Mouse (Mus musculus): ENCODE data around the gene Gcfc2. TPM values are rescaled to one million over a fixed set of nuclear protein-coding genes. Genes with fewer than 3 reads are reported as not detected.
A peak's percentile ranks its signal among the peaks of the same experiment; 100 is the strongest.

The Gcfc2 gene
- total RNA-seq (2014; rRNA removed) = 9.5 and 9.8 TPM in 2 replicates
- polyA plus RNA-seq (2015; fragmentation: Nextera tagmentation; extraction: Ambion mirVana) = 5.2 and 6.5 TPM in 2 replicates

DNA sequence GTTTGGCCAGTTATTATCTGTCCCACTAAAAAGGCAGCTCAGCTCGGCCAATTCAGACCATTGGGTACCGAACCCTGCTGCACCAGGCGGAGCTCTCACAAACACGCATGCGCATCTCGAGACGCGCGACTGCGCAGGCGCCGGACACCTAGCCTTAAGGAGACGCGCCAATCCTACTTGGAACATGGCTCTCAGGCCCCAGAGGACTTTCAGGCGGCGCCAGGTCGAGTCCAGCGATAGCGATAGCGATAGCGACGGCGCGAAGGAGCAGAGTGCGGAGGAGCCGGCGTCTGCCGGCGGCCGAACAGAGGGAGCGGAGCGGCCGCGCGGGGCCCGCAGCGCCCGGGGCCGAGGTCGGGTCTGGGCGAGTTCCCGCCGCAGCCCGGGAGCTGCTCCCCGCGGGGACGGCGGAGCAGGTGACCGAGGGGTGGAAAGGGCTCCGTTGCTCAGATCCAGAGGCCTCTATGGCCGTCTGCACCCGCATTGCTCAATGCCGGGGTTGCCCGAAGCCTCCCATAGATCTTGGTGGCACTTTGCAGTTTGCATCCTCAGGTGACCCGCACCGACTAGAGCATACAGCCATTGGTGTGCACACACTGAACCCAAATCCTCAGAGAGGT is at the start of gene Gcfc2:
Gene Gcfc2, plus strand, starts transcription at position 147 of the 620 bp plus-strand sequence.
- peak within 1 kb of the TSS; percentile 94 for H3K4me3 ChIP-seq (ENCODE audit: low read length)
- H3K4me1 ChIP-seq (ENCODE audit: insufficient read depth, low read length) = peaks cover 4% of the 10 kb centered on the region
- under 1% methylated on average over 56 of the region's 56 CpGs for WGBS
- H3K9me3 ChIP-seq (ENCODE audit: low read length) = no peaks in the 10 kb centered on the region
- H3K27ac ChIP-seq = peak within 1 kb of the TSS; percentile 74; the same call in 1 of the 2 replicates
- H3K36me3 ChIP-seq (ENCODE audit: insufficient read depth, low read length) = peaks cover 14% of the 10 kb centered on the region; the same call in 1 of the 2 replicates
- peak within 1 kb of the TSS; percentile 83 for H3K4me2 ChIP-seq (ENCODE audit: low read depth, low read length)
- DNase-seq (ENCODE audit: low spot score) = peak; percentile 97
- no peaks in the 10 kb centered on the region for H3K27me3 ChIP-seq (ENCODE audit: insufficient read depth, low read length)
- no peak for TF ChIP-seq CTCF (IDR thresholded peaks at IDR 0.05; ENCODE audit: low read depth)
- ATAC-seq = peak; percentile 96
- peak within 1 kb of the TSS; percentile 83 for H3K9ac ChIP-seq (replicated peaks; ENCODE audit: low read length)

DNA sequence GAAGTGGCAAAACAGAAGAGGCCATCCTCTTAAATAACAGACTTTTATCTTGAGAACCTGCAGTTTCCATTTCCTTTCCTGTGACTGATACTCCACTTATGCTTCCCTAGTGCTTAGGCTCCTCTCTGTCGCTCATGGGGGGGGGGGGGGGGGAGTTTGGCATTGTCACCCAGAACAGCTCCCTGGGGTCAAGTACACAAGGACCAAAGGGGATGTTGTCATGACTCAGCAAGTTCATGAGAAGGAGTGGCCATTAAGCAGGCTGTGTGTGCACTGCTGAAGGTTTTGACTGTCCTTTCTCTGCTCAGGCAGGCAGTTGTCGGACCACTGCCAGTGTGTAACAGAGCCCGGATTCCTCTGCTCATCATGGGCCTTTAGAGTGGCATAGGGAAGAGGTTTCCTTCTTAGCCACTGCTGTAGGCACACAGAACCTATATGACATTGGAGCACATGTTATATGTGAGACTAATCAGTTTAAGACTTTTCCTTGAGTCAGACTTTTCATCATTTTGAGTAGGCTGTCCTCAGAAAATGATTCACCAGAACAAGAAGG is 27.7 kb upstream of the Gcfc2 start:
- DNase-seq (ENCODE audit: low spot score) = no peak
- Histone ChIP-seq H3K4me3 (ENCODE audit: low read length) (no peak overlapping the region), H3K4me1 (ENCODE audit: insufficient read depth, low read length) (no peaks in the 10 kb centered on the region), H3K27ac (no peak overlapping the region), H3K9ac (replicated peaks; ENCODE audit: low read length) (no peak overlapping the region), H3K27me3 (ENCODE audit: insufficient read depth, low read length) (no peaks in the 10 kb centered on the region), H3K9me3 (ENCODE audit: low read length) (no peaks in the 10 kb centered on the region), H3K4me2 (ENCODE audit: low read depth, low read length) (no peak overlapping the region), H3K36me3 (ENCODE audit: insufficient read depth, low read length) (no peaks in the 10 kb centered on the region)
- ATAC-seq = no peak
- TF ChIP-seq CTCF (IDR thresholded peaks at IDR 0.05; ENCODE audit: low read depth) = no peak
- 86% methylated on average over 2 of the region's 3 CpGs for WGBS

DNA sequence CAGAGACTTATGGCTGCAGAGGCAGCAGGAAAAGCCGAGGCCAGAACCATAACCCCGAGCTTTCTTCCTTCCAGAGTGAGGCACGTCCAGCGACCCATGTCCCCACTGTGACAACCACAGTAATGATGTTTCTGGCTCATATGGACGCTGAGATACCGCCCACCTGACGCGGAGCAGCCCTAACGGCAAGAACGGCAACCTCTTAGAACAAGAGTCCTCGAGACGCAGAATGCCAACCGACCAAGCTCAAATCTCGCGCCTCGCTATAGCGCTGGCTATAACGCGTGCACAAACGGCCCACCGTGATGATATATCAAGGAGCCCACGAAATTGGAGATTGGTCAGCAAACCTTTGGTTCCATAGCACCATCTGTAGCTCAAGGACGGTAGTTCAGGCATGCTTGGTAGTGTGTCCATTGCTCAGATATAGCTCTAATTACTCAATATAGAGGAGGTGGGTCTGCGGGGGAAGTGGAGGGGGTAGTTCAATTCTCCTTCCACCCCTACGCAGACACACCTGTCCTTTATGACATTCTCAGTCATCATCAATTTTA is 13.1 kb upstream of the Gcfc2 start:
- H3K27ac ChIP-seq = no peak overlapping the region
- H3K4me3 ChIP-seq (ENCODE audit: low read length) = no peak overlapping the region
- no peak overlapping the region for H3K4me2 ChIP-seq (ENCODE audit: low read depth, low read length)
- WGBS = 88% methylated on average over 25 of the region's 25 CpGs
- no peak for DNase-seq (ENCODE audit: low spot score)
- H3K27me3 ChIP-seq (ENCODE audit: insufficient read depth, low read length) = no peaks in the 10 kb centered on the region
- ATAC-seq = no peak
- H3K9me3 ChIP-seq (ENCODE audit: low read length) = no peaks in the 10 kb centered on the region
- no peak overlapping the region for H3K9ac ChIP-seq (replicated peaks; ENCODE audit: low read length)
- TF ChIP-seq CTCF (IDR thresholded peaks at IDR 0.05; ENCODE audit: low read depth) = no peak
- no peaks in the 10 kb centered on the region for H3K36me3 ChIP-seq (ENCODE audit: insufficient read depth, low read length)
- no peaks in the 10 kb centered on the region for H3K4me1 ChIP-seq (ENCODE audit: insufficient read depth, low read length)

DNA sequence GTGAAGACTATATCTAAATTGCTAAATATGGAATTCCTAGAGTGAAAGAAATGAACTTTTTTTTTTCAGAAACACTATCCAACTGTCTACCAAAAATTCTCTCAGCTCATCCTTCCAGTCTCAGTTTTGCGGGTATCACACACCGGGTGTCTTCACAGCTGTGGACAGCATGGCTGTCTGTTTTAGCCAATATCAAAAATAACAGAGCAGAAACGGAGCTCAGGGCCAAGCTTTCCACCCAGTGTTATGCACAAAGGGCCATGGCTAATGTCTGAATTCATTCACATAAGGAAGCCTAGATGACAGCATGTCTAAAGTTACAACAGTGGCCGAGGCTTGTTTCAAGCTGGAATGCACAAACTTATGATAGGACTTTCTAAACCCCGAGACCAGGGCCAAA is 12.2 kb upstream of the Gcfc2 start:
- Histone ChIP-seq H3K4me1 (ENCODE audit: insufficient read depth, low read length) (no peaks in the 10 kb centered on the region), H3K36me3 (ENCODE audit: insufficient read depth, low read length) (no peaks in the 10 kb centered on the region), H3K4me2 (ENCODE audit: low read depth, low read length) (no peak overlapping the region), H3K9ac (replicated peaks; ENCODE audit: low read length) (no peak overlapping the region), H3K27me3 (ENCODE audit: insufficient read depth, low read length) (no peaks in the 10 kb centered on the region), H3K4me3 (ENCODE audit: low read length) (no peak overlapping the region), H3K9me3 (ENCODE audit: low read length) (no peaks in the 10 kb centered on the region), H3K27ac (no peak overlapping the region)
- DNase-seq (ENCODE audit: low spot score) (no peak), ATAC-seq (no peak)
- TF ChIP-seq CTCF (IDR thresholded peaks at IDR 0.05; ENCODE audit: low read depth) = no peak
- 77% methylated on average over 5 of the region's 5 CpGs for WGBS

DNA sequence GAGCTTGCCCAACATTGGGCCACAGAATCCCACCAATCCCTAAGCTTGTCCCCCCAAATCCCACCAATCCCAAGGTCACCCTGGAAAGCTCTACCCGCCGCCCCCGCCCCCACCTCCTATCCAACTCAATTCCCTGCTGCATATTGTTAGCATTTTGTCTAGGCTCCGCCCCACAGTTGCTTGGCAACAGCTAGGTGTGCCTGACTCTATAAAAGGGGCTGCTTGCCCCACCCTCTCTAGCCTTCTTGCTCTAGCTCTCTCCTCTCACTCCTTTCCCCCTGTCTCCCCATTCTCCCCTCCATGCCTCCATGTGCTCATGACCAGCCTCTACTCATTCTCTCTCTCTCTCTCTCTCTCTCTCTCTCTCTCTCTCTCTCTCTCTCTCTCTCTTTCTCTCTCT is 11.8 kb upstream of the Gcfc2 start:
- Histone ChIP-seq H3K9ac (replicated peaks; ENCODE audit: low read length) (no peak overlapping the region), H3K4me2 (ENCODE audit: low read depth, low read length) (no peak overlapping the region), H3K36me3 (ENCODE audit: insufficient read depth, low read length) (no peaks in the 10 kb centered on the region), H3K4me3 (ENCODE audit: low read length) (no peak overlapping the region), H3K27ac (no peak overlapping the region), H3K27me3 (ENCODE audit: insufficient read depth, low read length) (no peaks in the 10 kb centered on the region), H3K4me1 (ENCODE audit: insufficient read depth, low read length) (no peaks in the 10 kb centered on the region), H3K9me3 (ENCODE audit: low read length) (no peaks in the 10 kb centered on the region)
- ATAC-seq (no peak), DNase-seq (ENCODE audit: low spot score) (no peak)
- TF ChIP-seq CTCF (IDR thresholded peaks at IDR 0.05; ENCODE audit: low read depth) = no peak
- WGBS = 86% methylated on average over 4 of the region's 4 CpGs

DNA sequence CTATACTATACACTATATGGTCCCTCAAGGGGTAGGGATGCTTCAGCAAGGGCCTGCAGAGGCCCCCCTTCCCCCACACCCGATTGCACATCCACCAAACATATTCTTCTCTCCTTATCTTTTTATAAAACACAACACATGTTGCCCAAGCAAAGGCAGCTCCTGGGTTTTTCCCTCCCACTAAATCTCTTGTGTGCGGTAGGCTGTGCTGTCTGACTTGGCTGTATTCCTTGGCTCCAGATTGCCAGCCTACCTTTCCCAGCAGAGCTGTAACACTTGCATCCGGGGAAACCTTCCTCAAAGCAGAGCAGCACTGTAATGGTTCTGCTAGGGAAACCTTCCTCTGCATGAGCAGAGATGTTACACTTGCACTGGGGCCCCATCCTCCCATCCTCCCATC is 11.3 kb upstream of the Gcfc2 start:
- no peak for DNase-seq (ENCODE audit: low spot score)
- 65% methylated on average over 3 of the region's 3 CpGs for WGBS

DNA sequence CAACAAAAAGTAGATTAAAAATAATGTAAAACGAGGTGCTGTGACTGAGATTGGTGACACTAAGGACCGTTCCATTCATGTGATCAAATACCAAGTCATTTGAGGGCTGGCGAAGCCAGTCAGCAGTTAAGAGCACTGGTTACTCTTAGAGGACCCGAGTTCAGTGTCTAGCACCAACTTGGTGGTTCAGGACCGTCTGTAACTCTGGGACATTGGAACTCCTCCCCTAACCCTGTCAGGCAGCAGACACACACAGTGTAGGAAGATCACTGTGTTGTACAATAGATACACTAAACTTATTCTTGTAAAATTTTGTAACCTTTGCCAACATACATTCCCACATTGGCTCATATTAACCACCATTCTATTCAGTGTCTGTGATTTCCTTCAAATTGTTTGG is 835 bp downstream of the Gcfc2 start:
- no peak overlapping the region for H3K27ac ChIP-seq
- peaks cover 4% of the 10 kb centered on the region for H3K4me1 ChIP-seq (ENCODE audit: insufficient read depth, low read length)
- peak overlapping the region; percentile 83 for H3K4me2 ChIP-seq (ENCODE audit: low read depth, low read length)
- peak overlapping the region; percentile 83 for H3K9ac ChIP-seq (replicated peaks; ENCODE audit: low read length)
- TF ChIP-seq CTCF (IDR thresholded peaks at IDR 0.05; ENCODE audit: low read depth) = no peak
- H3K4me3 ChIP-seq (ENCODE audit: low read length) = peak overlapping the region; percentile 94
- ATAC-seq (no peak), DNase-seq (ENCODE audit: low spot score) (no peak)
- H3K36me3 ChIP-seq (ENCODE audit: insufficient read depth, low read length) = peaks cover 14% of the 10 kb centered on the region; the same call in 1 of the 2 replicates
- no peaks in the 10 kb centered on the region for H3K27me3 ChIP-seq (ENCODE audit: insufficient read depth, low read length)
- H3K9me3 ChIP-seq (ENCODE audit: low read length) = no peaks in the 10 kb centered on the region
- WGBS = 11% methylated on average over 5 of the region's 5 CpGs

More for the DNA sequence above, 11.3 kb upstream of the Gcfc2 start:
- no peak overlapping the region for H3K4me3 ChIP-seq (ENCODE audit: low read length)
- no peak for TF ChIP-seq CTCF (IDR thresholded peaks at IDR 0.05; ENCODE audit: low read depth)
- no peak overlapping the region for H3K4me2 ChIP-seq (ENCODE audit: low read depth, low read length)
- H3K36me3 ChIP-seq (ENCODE audit: insufficient read depth, low read length) = no peaks in the 10 kb centered on the region
- H3K27ac ChIP-seq = no peak overlapping the region
- H3K4me1 ChIP-seq (ENCODE audit: insufficient read depth, low read length) = no peaks in the 10 kb centered on the region
- ATAC-seq = no peak
- no peak overlapping the region for H3K9ac ChIP-seq (replicated peaks; ENCODE audit: low read length)
- no peaks in the 10 kb centered on the region for H3K9me3 ChIP-seq (ENCODE audit: low read length)
- no peaks in the 10 kb centered on the region for H3K27me3 ChIP-seq (ENCODE audit: insufficient read depth, low read length)

Measured in hindbrain, postnatal 0 days (tissue).